Mouse (Mus musculus) MEL (cell line): Measurements from ENCODE around the gene Gm11213. TPM values are rescaled to one million over a fixed set of nuclear protein-coding genes. Genes with fewer than 3 reads are reported as not detected.

ENCODE experiments used
- DNase-seq: peaks from one replicate; pipeline ENCODE4 v3.0.0; 2011; ENCODE audit warnings: low read depth, low spot score
- H3K27ac ChIP-seq: 2 replicates; pipeline ENCODE4 v1.5.1; 2012; ENCODE audit warnings: low read depth, mild to moderate bottlenecking, control low read depth, low read length, moderate library complexity; ENCODE audit not compliant: control insufficient read depth
- H3K27me3 ChIP-seq, 2 experiments: fragments of 150-350 bp in 1 of 2; sonication (generic) in 1 of 2; 2 replicates each; pipeline ENCODE4 v1.6.1; 2012; ENCODE audit warnings: low read length in 2 of 2, mild to moderate bottlenecking in 2 of 2, improper control_type of control experiment in 1 of 2, moderate library complexity in 1 of 2; ENCODE audit not compliant: insufficient read depth in 2 of 2, control insufficient read depth in 1 of 2
- H3K36me3 ChIP-seq, 2 experiments: 2 replicates each; pipeline ENCODE4 v1.6.1; 2012 to 2014; ENCODE audit warnings: low read length in 2 of 2, improper control_type of control experiment in 1 of 2, inconsistent platforms in 1 of 2, mild to moderate bottlenecking in 1 of 2; ENCODE audit not compliant: insufficient read depth in 2 of 2, control insufficient read depth in 1 of 2
- H3K4me1 ChIP-seq, 2 experiments: fragments of 150-350 bp in 1 of 2; sonication (generic) in 1 of 2; 2 replicates each; pipeline ENCODE4 v1.6.1; 2012; ENCODE audit warnings: low read length in 2 of 2, improper control_type of control experiment in 1 of 2, mild to moderate bottlenecking in 1 of 2; ENCODE audit not compliant: insufficient read depth in 2 of 2, control insufficient read depth in 1 of 2
- H3K4me3 ChIP-seq, 2 experiments: fragments of 150-350 bp in 1 of 2; sonication (generic) in 1 of 2; 2 replicates each; pipeline ENCODE4 v1.5.1; 2012; ENCODE audit warnings: low read depth in 2 of 2, low read length in 2 of 2, mild to moderate bottlenecking in 2 of 2, moderate library complexity in 2 of 2, control low read depth in 1 of 2, improper control_type of control experiment in 1 of 2; ENCODE audit not compliant: control insufficient read depth in 1 of 2, insufficient read depth in 1 of 2
- H3K79me2 ChIP-seq: 2 replicates; pipeline ENCODE4 v1.6.1; 2012; ENCODE audit warnings: mild to moderate bottlenecking, low read length, moderate library complexity; ENCODE audit not compliant: control insufficient read depth, poor library complexity, insufficient read depth
- H3K9ac ChIP-seq: 2 replicates; pipeline ENCODE4 v1.6.1; 2012; ENCODE audit warnings: low read depth, mild to moderate bottlenecking, control low read depth, low read length, moderate library complexity; ENCODE audit not compliant: control insufficient read depth, poor library complexity, severe bottlenecking
- H3K9me3 ChIP-seq: fragments of 150-350 bp; sonication (generic); replicated peaks from 2 replicates; pipeline ENCODE4 v1.6.1; 2012; ENCODE audit warnings: mild to moderate bottlenecking, low read length, improper control_type of control experiment, moderate library complexity; ENCODE audit not compliant: insufficient read depth
- CHD2 ChIP-seq: IDR thresholded peaks from 2 replicates; pipeline ENCODE4 v1.6.1; 2011; ENCODE audit warnings: low read length, improper control_type of control experiment
- CTCF ChIP-seq, 3 experiments: IDR thresholded peaks in 2 of 3; conservative IDR thresholded peaks in 1 of 3; 2 replicates each; pipeline ENCODE4 v1.5.1; 2011 to 2012; ENCODE audit warnings: low read length in 3 of 3, low read depth in 2 of 3, mild to moderate bottlenecking in 2 of 3, improper control_type of control experiment in 1 of 3, inconsistent platforms in 1 of 3, mixed read lengths in 1 of 3, moderate library complexity in 1 of 3; ENCODE audit not compliant: control insufficient read depth in 1 of 3, insufficient read depth in 1 of 3, poor library complexity in 1 of 3, severe bottlenecking in 1 of 3
- ETS1 ChIP-seq: IDR thresholded peaks from 2 replicates; pipeline ENCODE4 v1.6.1; 2012; ENCODE audit warnings: low read depth, mild to moderate bottlenecking, inconsistent platforms, low read length, improper control_type of control experiment, moderate library complexity
- GABPA ChIP-seq: IDR thresholded peaks from 2 replicates; pipeline ENCODE4 v1.6.1; 2012; ENCODE audit warnings: low read depth, mild to moderate bottlenecking, inconsistent platforms, low read length, improper control_type of control experiment, moderate library complexity
- GATA1 ChIP-seq: IDR thresholded peaks from 2 replicates; pipeline ENCODE4 v1.6.1; 2011; ENCODE audit warnings: low read depth, low read length, improper control_type of control experiment
- HCFC1 ChIP-seq: IDR thresholded peaks from 2 replicates; pipeline ENCODE4 v1.6.1; 2012; ENCODE audit warnings: low read depth, mild to moderate bottlenecking, inconsistent platforms, low read length, improper control_type of control experiment, moderate library complexity
- JUND ChIP-seq: IDR thresholded peaks from 2 replicates; pipeline ENCODE4 v1.6.1; 2011; ENCODE audit warnings: low read depth, mild to moderate bottlenecking, improper control_type of control experiment, low read length
- KAT2A ChIP-seq: conservative IDR thresholded peaks from 2 replicates; pipeline ENCODE4 v1.6.1; 2012; ENCODE audit warnings: low read depth, low read length, improper control_type of control experiment, inconsistent platforms
- MAFK ChIP-seq: IDR thresholded peaks from 2 replicates; pipeline ENCODE4 v1.6.1; 2011; ENCODE audit warnings: low read depth, mild to moderate bottlenecking, low read length, improper control_type of control experiment, borderline replicate concordance
- MAX ChIP-seq: IDR thresholded peaks from 2 replicates; pipeline ENCODE4 v1.6.1; 2011; ENCODE audit warnings: low read length, improper control_type of control experiment
- MAZ ChIP-seq: IDR thresholded peaks from 2 replicates; pipeline ENCODE4 v1.6.1; 2012; ENCODE audit warnings: low read depth, mild to moderate bottlenecking, inconsistent platforms, low read length, improper control_type of control experiment
- MEF2A ChIP-seq: IDR thresholded peaks from 2 replicates; pipeline ENCODE4 v1.6.1; 2014; ENCODE audit warnings: low read depth, mild to moderate bottlenecking, inconsistent platforms, low read length, improper control_type of control experiment; ENCODE audit not compliant: poor library complexity, insufficient replicate concordance, severe bottlenecking; ENCODE audit errors: extremely low read depth
- MXI1 ChIP-seq: IDR thresholded peaks from 2 replicates; pipeline ENCODE4 v1.6.1; 2011; ENCODE audit warnings: mild to moderate bottlenecking, low read depth, low read length, improper control_type of control experiment
- MYB ChIP-seq: IDR thresholded peaks from 2 replicates; pipeline ENCODE4 v1.6.1; 2011; ENCODE audit warnings: mild to moderate bottlenecking, low read depth, low read length, improper control_type of control experiment
- NRF1 ChIP-seq: IDR thresholded peaks from 2 replicates; pipeline ENCODE4 v1.6.1; 2014; ENCODE audit warnings: low read depth, mild to moderate bottlenecking, inconsistent platforms, low read length, improper control_type of control experiment, moderate library complexity; ENCODE audit not compliant: poor library complexity, insufficient read depth, severe bottlenecking
- POLR2AphosphoS5 ChIP-seq: IDR thresholded peaks from 2 replicates; pipeline ENCODE4 v1.6.1; 2012; ENCODE audit warnings: low read depth, borderline replicate concordance, mild to moderate bottlenecking, inconsistent platforms, low read length, moderate library complexity, mixed read lengths
- RAD21 ChIP-seq: IDR thresholded peaks from 2 replicates; pipeline ENCODE4 v1.6.1; 2011; ENCODE audit warnings: mild to moderate bottlenecking, low read depth, low read length, improper control_type of control experiment
- SIN3A ChIP-seq: IDR thresholded peaks from 2 replicates; pipeline ENCODE4 v1.6.1; 2012; ENCODE audit warnings: low read length, improper control_type of control experiment, inconsistent platforms
- SMC3 ChIP-seq: IDR thresholded peaks from 2 replicates; pipeline ENCODE4 v1.6.1; 2011; ENCODE audit warnings: low read depth, low read length, improper control_type of control experiment
- TAL1 ChIP-seq: IDR thresholded peaks from 2 replicates; pipeline ENCODE4 v1.6.1; 2012; ENCODE audit warnings: mild to moderate bottlenecking, inconsistent platforms, low read length, moderate library complexity, mixed read lengths
- TBP ChIP-seq: IDR thresholded peaks from 2 replicates; pipeline ENCODE4 v1.8.0; 2011; ENCODE audit warnings: low read depth, low read length, improper control_type of control experiment
- TCF12 ChIP-seq: IDR thresholded peaks from 2 replicates; pipeline ENCODE4 v1.6.1; 2014; ENCODE audit warnings: low read depth, mild to moderate bottlenecking, inconsistent platforms, low read length, improper control_type of control experiment, moderate library complexity
- USF1 ChIP-seq: IDR thresholded peaks from 2 replicates; pipeline ENCODE4 v1.6.1; 2014; ENCODE audit warnings: low read depth, mild to moderate bottlenecking, inconsistent platforms, low read length, improper control_type of control experiment, moderate library complexity
- USF2 ChIP-seq, 2 experiments: IDR thresholded peaks; 2 replicates each; pipeline ENCODE4 v1.6.1; 2011 to 2012; ENCODE audit warnings: improper control_type of control experiment in 2 of 2, low read length in 2 of 2, borderline replicate concordance in 1 of 2, inconsistent platforms in 1 of 2, low read depth in 1 of 2, mild to moderate bottlenecking in 1 of 2; ENCODE audit not compliant: insufficient read depth in 1 of 2
- ZC3H11A ChIP-seq: IDR thresholded peaks from 2 replicates; pipeline ENCODE4 v1.6.1; 2012; ENCODE audit warnings: low read depth, mild to moderate bottlenecking, inconsistent platforms, low read length, improper control_type of control experiment
- ZKSCAN1 ChIP-seq: IDR thresholded peaks from 2 replicates; pipeline ENCODE4 v1.6.1; 2012; ENCODE audit warnings: low read depth, mild to moderate bottlenecking, inconsistent platforms, low read length, improper control_type of control experiment, moderate library complexity
- ZMIZ1 ChIP-seq: IDR thresholded peaks from 2 replicates; pipeline ENCODE4 v1.6.1; 2012; ENCODE audit warnings: low read depth, mild to moderate bottlenecking, inconsistent platforms, low read length, improper control_type of control experiment, moderate library complexity
- ZNF384 ChIP-seq: IDR thresholded peaks from 2 replicates; pipeline ENCODE4 v1.6.1; 2012; ENCODE audit warnings: low read depth, mild to moderate bottlenecking, inconsistent platforms, low read length, improper control_type of control experiment
- polyA plus RNA-seq, 2 experiments: library from polyadenylated mRNA; stranded (reverse) in 1 of 2; unstranded in 1 of 2; fragments of >175 nt in 1 of 2; fragments of >200 nt in 1 of 2; gene quantifications; 2 replicates each; pipeline versions ENCODE4 v1.2.1 to v1.2.4; 2012; ENCODE audit warnings: low replicate concordance in 2 of 2, low read depth in 1 of 2; ENCODE audit not compliant: insufficient read length in 2 of 2, insufficient read depth in 1 of 2, missing spikeins in 1 of 2
- total RNA-seq: library from RNA; depleted of rRNA; stranded (reverse); fragments of 300-350 nt; gene quantifications from 2 replicates; pipeline ENCODE4 v1.2.3, GENCODE M21; 2012

The Gm11213 gene
- total and polyA plus RNA-seq, 3 experiments, result not detected

DNA sequence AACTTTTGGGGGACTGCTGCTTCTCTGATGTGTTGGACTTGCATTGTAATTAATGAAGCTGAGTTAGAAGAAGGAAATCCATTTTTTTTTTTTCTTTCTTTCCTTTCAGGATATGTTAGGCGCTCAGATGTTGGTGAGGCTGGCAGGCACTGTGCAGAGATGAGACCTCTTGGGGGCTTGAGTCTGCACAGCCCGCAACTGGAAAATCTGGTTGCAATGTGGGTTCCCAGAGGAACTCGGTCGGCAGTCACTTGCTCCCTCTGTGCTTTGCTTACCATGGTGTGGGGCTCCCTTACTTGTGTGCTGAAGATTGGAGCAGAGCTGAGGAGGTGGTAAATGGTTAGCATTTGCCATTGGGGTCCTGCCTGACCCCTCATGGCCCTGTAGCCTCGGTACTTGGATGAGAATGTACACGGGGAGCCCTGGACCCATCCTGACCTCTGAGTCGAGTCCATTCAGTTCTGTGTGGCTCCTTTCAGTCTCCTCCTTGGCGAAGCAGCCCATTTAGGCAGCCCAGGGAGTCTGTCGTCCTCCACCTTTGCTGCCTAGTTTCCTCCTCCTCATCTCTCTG lies 45.8 kb downstream of the Gm11213 start:
- TF ChIP-seq CHD2 (no peak), USF2 (IDR thresholded peaks at IDR 0.05; ENCODE audit: borderline replicate concordance in 1 of 2, insufficient read depth in 1 of 2, low read depth in 1 of 2, low read length in 2 of 2) (no peak), MXI1 (no peak), GABPA (no peak), SIN3A (0 out of 2 replicates have a peak, but pooled peaks have one; percentile 11), TBP (no peak)
- peaks cover 9% of the 10 kb centered on the region; the same call in 1 of the 2 replicates for H3K79me2 ChIP-seq

DNA sequence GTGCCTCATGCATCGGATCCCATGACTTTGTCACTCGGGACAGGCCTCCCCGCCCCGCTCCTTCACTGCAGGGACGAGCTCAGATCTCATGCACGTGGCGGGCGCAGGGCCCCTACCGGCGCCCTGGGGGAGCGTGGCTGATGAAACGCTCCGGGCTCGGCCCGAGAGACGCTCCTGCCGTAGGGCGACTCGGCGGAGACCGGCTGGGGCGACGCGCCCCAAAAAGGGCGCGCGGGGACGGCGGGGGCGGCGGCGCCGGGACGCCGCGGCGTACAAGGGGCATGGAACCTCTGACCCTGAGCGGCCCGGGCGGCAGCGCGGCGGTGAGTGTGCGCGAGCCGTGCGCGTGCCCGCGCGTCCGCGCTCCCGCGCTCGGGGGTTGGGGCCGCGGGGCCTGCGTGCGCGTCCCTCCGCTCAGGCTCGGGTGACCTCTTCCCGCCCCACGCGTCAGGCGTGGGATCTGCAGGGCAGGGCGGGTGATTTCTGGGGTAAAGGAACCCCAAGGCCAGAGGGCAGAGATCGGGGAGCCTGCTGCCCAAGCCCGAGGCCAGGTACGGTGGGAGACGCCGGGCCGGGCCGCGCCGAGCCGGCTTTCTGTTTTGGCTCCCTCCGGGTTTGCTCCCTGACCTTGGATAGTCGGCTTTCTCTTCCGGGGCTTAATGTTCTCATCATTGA lies 46.5 kb downstream of the Gm11213 start, which contains the start of gene Tmem268:
TSS of gene Tmem268 (plus strand) at position 375 of the 675 bp plus-strand sequence.
- peak; percentile 77 for DNase-seq
- Histone ChIP-seq H3K36me3 (peaks cover 0 to 15% of the 10 kb centered on the region in 2 experiments; a peak in 2 of 4 replicates), H3K4me1 (peaks cover 0 to 26% of the 10 kb centered on the region in 2 experiments; a peak in 3 of 4 replicates), H3K4me3 (peak within 1 kb of the TSS; percentile 79 to 98), H3K27me3 (no peaks in the 10 kb centered on the region), H3K9ac (peak within 1 kb of the TSS; percentile 98), H3K27ac (peak within 1 kb of the TSS; percentile 73), H3K79me2 (peaks cover 9% of the 10 kb centered on the region; the same call in 1 of the 2 replicates), H3K9me3 (no peaks in the 10 kb centered on the region)
- TF ChIP-seq MAX (peak; percentile 92), ZNF384 (no peak), MAFK (no peak), ZC3H11A (no peak), MAZ (no peak), ZMIZ1 (0 out of 2 replicates have a peak, but pooled peaks have one; percentile 55), NRF1 (peak; percentile 62; the same call in 1 of the 2 replicates), MEF2A (no peak), RAD21 (no peak), KAT2A (no peak), CTCF (IDR thresholded peaks at IDR 0.05 in 2 of 3, conservative IDR thresholded peaks at IDR 0.05 in 1 of 3; ENCODE audit: control insufficient read depth in 1 of 3, insufficient read depth in 1 of 3, low read depth in 2 of 3, low read length in 3 of 3, poor library complexity in 1 of 3, severe bottlenecking in 1 of 3) (no peak), TAL1 (no peak), ZKSCAN1 (no peak), SMC3 (no peak), TCF12 (peak; percentile 46), JUND (no peak), HCFC1 (0 out of 2 replicates have a peak, but pooled peaks have one; percentile 11), MYB (no peak), SIN3A (peak; percentile 71; the same call in 1 of the 2 replicates), POLR2AphosphoS5 (no peak), ETS1 (no peak), MXI1 (peak; percentile 94), USF2 (IDR thresholded peaks at IDR 0.05; ENCODE audit: borderline replicate concordance in 1 of 2, insufficient read depth in 1 of 2, low read depth in 1 of 2, low read length in 2 of 2) (no peak), USF1 (0 out of 2 replicates have a peak, but pooled peaks have one; percentile 13), GATA1 (no peak)

More for the DNA sequence above, 45.8 kb downstream of the Gm11213 start:
- Histone ChIP-seq H3K4me1 (peaks cover 0 to 26% of the 10 kb centered on the region in 2 experiments; a peak in 3 of 4 replicates), H3K9ac (peak overlapping the region; percentile 98), H3K9me3 (no peaks in the 10 kb centered on the region), H3K27me3 (no peaks in the 10 kb centered on the region), H3K4me3 (peak overlapping the region; percentile 79 to 98), H3K36me3 (peaks cover 0 to 15% of the 10 kb centered on the region in 2 experiments; a peak in 2 of 4 replicates), H3K27ac (peak overlapping the region; percentile 73)
- DNase-seq, result peak; percentile 53
